Mouse (Mus musculus) liver, embryonic 13.5 days (tissue): Measurements from ENCODE around the gene Atf4. TPM values are rescaled to one million over a fixed set of nuclear protein-coding genes. Genes with fewer than 3 reads are reported as not detected.
A peak's percentile ranks its signal among the peaks of the same experiment; 100 is the strongest.

Experiments
- ATAC-seq: fragments of 200-750 bp; cut with Nextera tagmentation; 2 replicates; pipeline ENCODE4 v1.8.0; 2017; ENCODE audit warnings: low read depth, mild to moderate bottlenecking, moderate number of reproducible peaks, moderate library complexity
- DNase-seq: peaks from one replicate; pipeline ENCODE4 v3.0.0; 2022
- H3K27ac ChIP-seq: fragments of 300-500 bp; sonication (generic); 2 replicates; pipeline ENCODE4 v1.5.1; 2015; ENCODE audit warnings: moderate library complexity, mild to moderate bottlenecking, inconsistent platforms
- H3K27me3 ChIP-seq: fragments of 300-500 bp; sonication (generic); 2 replicates; pipeline ENCODE4 v1.6.1; 2015; ENCODE audit warnings: mild to moderate bottlenecking, inconsistent platforms
- H3K36me3 ChIP-seq: fragments of 300-500 bp; sonication (generic); 2 replicates; pipeline ENCODE4 v1.6.1; 2015; ENCODE audit warnings: mild to moderate bottlenecking, inconsistent platforms
- H3K4me1 ChIP-seq: fragments of 300-500 bp; sonication (generic); replicated peaks from 2 replicates; pipeline ENCODE4 v1.6.1; 2015; ENCODE audit warnings: inconsistent platforms
- H3K4me2 ChIP-seq: fragments of 300-500 bp; sonication (generic); 2 replicates; pipeline ENCODE4 v1.6.1; 2015; ENCODE audit warnings: inconsistent platforms, mild to moderate bottlenecking, moderate library complexity
- H3K4me3 ChIP-seq: fragments of 300-500 bp; sonication (generic); replicated peaks from 2 replicates; pipeline ENCODE4 v1.5.1; 2015; ENCODE audit warnings: mild to moderate bottlenecking, inconsistent platforms
- H3K9ac ChIP-seq: fragments of 300-500 bp; sonication (generic); 2 replicates; pipeline ENCODE4 v1.6.1; 2015; ENCODE audit warnings: mild to moderate bottlenecking, inconsistent platforms
- H3K9me3 ChIP-seq: fragments of 300-500 bp; sonication (generic); replicated peaks from 2 replicates; pipeline ENCODE4 v1.6.1; 2016; ENCODE audit warnings: inconsistent platforms
- WGBS: fragments of 180-500 bp; shearing (Covaris S2); methylation state at CpG from one replicate; pipeline ENCODE4 v1.1.7; 2015; ENCODE audit not compliant: insufficient replicate concordance; 5-methylcytosine and 5-hydroxymethylcytosine counted together
- polyA plus RNA-seq: library from polyadenylated mRNA; unstranded; fragments of >200 nt; fragmentation: Nextera tagmentation; extraction: Ambion mirVana; gene quantifications from 2 replicates; pipeline ENCODE4 v1.2.1, GENCODE M21; 2015

The Atf4 gene
- polyA plus RNA-seq, 1 experiment from 2014 or later = 138 TPM

DNA sequence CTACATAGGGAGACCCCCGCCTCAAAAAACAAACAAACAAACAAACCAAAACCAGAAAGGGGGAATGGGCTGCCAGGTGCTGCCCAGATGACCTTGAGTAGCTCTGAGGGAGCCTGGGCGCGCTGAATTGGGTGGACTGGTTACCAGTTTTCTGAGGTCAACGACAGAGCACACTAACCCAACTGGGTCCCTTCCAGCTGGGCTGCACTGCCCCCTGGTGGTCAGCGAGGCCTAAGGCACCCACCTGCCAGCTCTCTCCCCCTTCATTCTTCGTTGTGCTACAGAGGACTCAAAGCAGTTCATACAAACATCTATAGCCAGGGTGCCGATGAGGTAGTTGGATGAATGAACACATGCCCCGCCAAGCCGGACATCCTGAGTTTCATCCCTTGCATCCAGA, 29.8 kb upstream of the Atf4 start:
- ATAC-seq = peak; percentile 72
- 11% methylated on average over 9 of the region's 9 CpGs for WGBS

DNA sequence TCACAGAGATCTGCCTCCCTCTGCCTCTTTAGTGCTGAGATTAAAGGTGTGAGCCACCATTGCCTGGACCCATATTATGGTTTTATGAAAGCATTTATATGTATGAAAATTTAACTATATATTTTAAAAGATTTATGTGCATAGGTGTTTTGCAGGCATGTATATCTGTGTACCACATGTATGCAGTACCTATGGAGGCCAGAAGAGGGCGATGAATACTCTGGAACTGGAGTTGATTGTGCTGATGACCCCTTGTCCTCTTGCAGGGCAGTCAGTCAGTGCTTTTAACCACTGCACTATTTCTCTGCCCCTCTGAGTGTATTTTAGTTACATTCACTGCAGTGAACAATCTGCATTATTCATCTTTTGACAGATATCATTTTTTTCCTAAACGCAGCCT, 29.2 kb upstream of the Atf4 start:
- ATAC-seq = peak; percentile 51; the same call in 1 of the 2 replicates
- no peaks in the 10 kb centered on the region for H3K27me3 ChIP-seq
- DNase-seq = peak; percentile 67

More for the DNA sequence above, 29.8 kb upstream of the Atf4 start:
- peak; percentile 78 for DNase-seq
- Histone ChIP-seq H3K36me3 (no peaks in the 10 kb centered on the region), H3K4me2 (no peak overlapping the region), H3K27me3 (no peaks in the 10 kb centered on the region), H3K4me3 (no peak overlapping the region), H3K9me3 (no peaks in the 10 kb centered on the region), H3K27ac (no peak overlapping the region), H3K4me1 (peaks cover 9% of the 10 kb centered on the region), H3K9ac (no peak overlapping the region)

DNA sequence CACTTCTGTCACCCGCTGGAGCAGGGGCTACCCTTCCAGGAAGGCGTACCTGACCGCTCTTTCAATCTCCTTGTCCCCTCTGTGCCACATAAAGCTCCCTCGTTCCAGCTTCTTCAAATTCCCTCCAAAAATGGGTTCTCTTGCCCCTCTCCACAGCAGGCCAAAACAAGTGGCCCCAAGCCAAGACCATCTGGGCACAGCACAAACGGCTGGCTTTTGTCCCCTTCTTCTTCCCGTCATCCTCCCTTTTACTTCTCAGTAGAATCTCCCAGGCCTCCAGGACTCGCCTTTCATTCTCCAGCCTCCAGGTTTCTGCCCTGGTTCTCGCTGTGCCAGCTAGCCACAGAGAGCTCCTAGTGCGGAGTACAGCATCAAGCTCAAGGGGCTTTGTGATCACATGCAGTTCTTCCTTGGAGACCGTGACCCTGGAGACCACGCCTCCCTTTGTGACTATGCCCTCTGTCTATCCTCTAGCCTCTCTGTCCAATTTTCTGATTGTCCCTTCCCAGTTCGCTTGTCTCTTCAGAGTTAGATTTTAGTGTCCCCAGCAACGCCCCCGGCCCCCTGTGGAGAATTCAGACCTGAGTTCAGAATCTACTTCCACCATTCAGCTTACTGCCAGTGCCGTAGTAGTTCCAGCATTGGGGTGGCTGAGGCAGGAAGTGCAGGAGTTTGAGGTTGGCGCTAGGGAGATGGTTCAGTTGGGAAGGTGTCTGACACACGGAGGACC, 26.7 kb upstream of the Atf4 start:
- Histone ChIP-seq H3K27ac (no peak overlapping the region), H3K27me3 (no peaks in the 10 kb centered on the region), H3K4me1 (peaks cover 21% of the 10 kb centered on the region), H3K4me2 (no peak overlapping the region), H3K36me3 (no peaks in the 10 kb centered on the region), H3K9me3 (no peaks in the 10 kb centered on the region), H3K4me3 (no peak overlapping the region), H3K9ac (no peak overlapping the region)
- no peak for DNase-seq
- WGBS = 72% methylated on average over 17 of the region's 17 CpGs
- no peak for ATAC-seq

More for the DNA sequence above, 29.2 kb upstream of the Atf4 start:
- peaks cover 9% of the 10 kb centered on the region for H3K4me1 ChIP-seq
- H3K36me3 ChIP-seq = no peaks in the 10 kb centered on the region
- WGBS = 42% methylated on average over 2 of the region's 2 CpGs
- no peak overlapping the region for H3K4me2 ChIP-seq
- H3K9ac ChIP-seq = no peak overlapping the region
- no peak overlapping the region for H3K4me3 ChIP-seq
- H3K27ac ChIP-seq = no peak overlapping the region
- no peaks in the 10 kb centered on the region for H3K9me3 ChIP-seq

GRCm38 (mm10) chr15:80232331-80232730, 22.7 kb upstream of the Atf4 start:
- Histone ChIP-seq H3K36me3 (peaks cover 21% of the 10 kb centered on the region), H3K9me3 (no peaks in the 10 kb centered on the region), H3K4me3 (no peak overlapping the region), H3K27ac (peak overlapping the region; percentile 43), H3K27me3 (no peaks in the 10 kb centered on the region), H3K4me1 (peaks cover 43% of the 10 kb centered on the region), H3K9ac (no peak overlapping the region), H3K4me2 (no peak overlapping the region)
- ATAC-seq (no peak), DNase-seq (no peak)
- 75% methylated on average over 2 of the region's 2 CpGs for WGBS

GRCm38 (mm10) chr15:80233053-80233452, 21.9 kb upstream of the Atf4 start:
- H3K4me2 ChIP-seq = peak overlapping the region; percentile 64
- peak overlapping the region; percentile 90 for H3K27ac ChIP-seq
- H3K9me3 ChIP-seq = no peaks in the 10 kb centered on the region
- peaks cover 45% of the 10 kb centered on the region for H3K4me1 ChIP-seq
- H3K36me3 ChIP-seq = peaks cover 28% of the 10 kb centered on the region
- H3K4me3 ChIP-seq = no peak overlapping the region
- no peaks in the 10 kb centered on the region for H3K27me3 ChIP-seq
- WGBS = 74% methylated on average over 4 of the region's 4 CpGs
- ATAC-seq = no peak
- peak overlapping the region; percentile 66 for H3K9ac ChIP-seq
- no peak for DNase-seq

GRCm38 (mm10) chr15:80233733-80234509, 21.1 kb upstream of the Atf4 start, which contains the start of gene Mief1:
Gene Mief1, plus strand, starts transcription at chr15:80234018.
- H3K36me3 ChIP-seq = peaks cover 37% of the 10 kb centered on the region
- no peaks in the 10 kb centered on the region for H3K9me3 ChIP-seq
- H3K4me2 ChIP-seq = peak within 1 kb of the TSS; percentile 76
- H3K27me3 ChIP-seq = no peaks in the 10 kb centered on the region
- under 1% methylated on average over 67 of the region's 67 CpGs for WGBS
- H3K27ac ChIP-seq = peak within 1 kb of the TSS; percentile 90
- ATAC-seq (peak; percentile 97), DNase-seq (peak; percentile 99)
- H3K4me1 ChIP-seq = peaks cover 45% of the 10 kb centered on the region
- H3K4me3 ChIP-seq = peak within 1 kb of the TSS; percentile 95
- peak within 1 kb of the TSS; percentile 94 for H3K9ac ChIP-seq

GRCm38 (mm10) chr15:80235535-80235934, 19.4 kb upstream of the Atf4 start, which contains the start of gene AC140267.1:
Gene AC140267.1, plus strand, starts transcription at chr15:80235835.
- peaks cover 45% of the 10 kb centered on the region for H3K4me1 ChIP-seq
- no peaks in the 10 kb centered on the region for H3K27me3 ChIP-seq
- H3K9me3 ChIP-seq = no peaks in the 10 kb centered on the region
- H3K36me3 ChIP-seq = peaks cover 47% of the 10 kb centered on the region
- H3K27ac ChIP-seq = peak within 1 kb of the TSS; percentile 86
- peak within 1 kb of the TSS; percentile 94 for H3K9ac ChIP-seq
- peak within 1 kb of the TSS; percentile 76 for H3K4me2 ChIP-seq
- H3K4me3 ChIP-seq = peak within 1 kb of the TSS; percentile 95
- no peak for DNase-seq
- no peak for ATAC-seq
- WGBS = 91% methylated on average over 9 of the region's 9 CpGs

DNA sequence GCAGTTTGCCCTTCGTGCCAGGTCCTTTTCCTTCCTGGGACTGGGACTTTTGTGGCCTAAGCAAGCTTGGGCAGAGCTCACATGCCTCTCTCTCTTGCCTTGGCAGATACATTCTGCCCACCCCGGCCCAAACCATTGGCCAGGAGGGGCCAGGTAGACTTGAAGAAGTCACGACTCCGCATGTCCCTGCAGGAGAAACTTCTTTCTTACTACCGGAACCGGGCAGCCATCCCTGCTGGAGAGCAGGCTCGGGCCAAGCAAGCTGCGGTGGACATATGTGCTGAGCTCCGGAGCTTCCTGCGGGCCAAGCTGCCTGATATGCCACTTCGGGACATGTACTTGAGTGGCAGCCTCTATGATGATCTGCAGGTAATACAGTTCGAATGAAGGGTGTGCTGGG, 6.8 kb upstream of the Atf4 start:
- Histone ChIP-seq H3K9ac (no peak overlapping the region), H3K4me1 (peaks cover 51% of the 10 kb centered on the region), H3K36me3 (peaks cover 92% of the 10 kb centered on the region), H3K4me2 (no peak overlapping the region), H3K27me3 (no peaks in the 10 kb centered on the region), H3K27ac (peak overlapping the region; percentile 99; the same call in 1 of the 2 replicates), H3K4me3 (no peak overlapping the region), H3K9me3 (no peaks in the 10 kb centered on the region)
- WGBS = 91% methylated on average over 12 of the region's 12 CpGs
- DNase-seq = no peak
- no peak for ATAC-seq

DNA sequence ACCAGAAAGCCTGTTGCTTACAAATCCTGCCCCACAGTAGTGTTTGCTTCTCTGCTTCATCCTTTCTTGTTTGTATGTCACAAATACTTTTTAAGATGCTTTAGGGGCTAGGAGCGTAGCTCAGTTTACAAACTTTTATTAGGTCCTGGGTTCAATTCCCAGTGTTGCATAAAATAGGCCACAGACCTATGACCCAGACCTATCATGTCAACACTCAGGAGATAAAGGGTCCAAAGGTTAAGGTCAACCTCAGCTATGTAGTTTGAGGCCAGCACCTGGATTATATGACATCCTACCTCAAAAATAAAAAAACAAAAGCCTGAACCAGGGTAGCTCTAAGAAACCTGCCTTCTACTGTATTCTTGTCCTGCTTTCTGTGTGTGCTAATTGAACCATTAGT, 6.4 kb upstream of the Atf4 start:
- 89% methylated on average over 1 of the region's 1 CpGs for WGBS
- Histone ChIP-seq H3K4me2 (no peak overlapping the region), H3K27ac (peak overlapping the region; percentile 99), H3K9me3 (no peaks in the 10 kb centered on the region), H3K4me3 (no peak overlapping the region), H3K4me1 (peaks cover 55% of the 10 kb centered on the region), H3K9ac (no peak overlapping the region), H3K36me3 (peaks cover 92% of the 10 kb centered on the region), H3K27me3 (no peaks in the 10 kb centered on the region)
- DNase-seq (no peak), ATAC-seq (no peak)

GRCm38 (mm10) chr15:80249672-80250071, 5.3 kb upstream of the Atf4 start:
- Histone ChIP-seq H3K9ac (peak overlapping the region; percentile 73), H3K27me3 (no peaks in the 10 kb centered on the region), H3K4me3 (no peak overlapping the region), H3K36me3 (peaks cover 82% of the 10 kb centered on the region), H3K27ac (peak overlapping the region; percentile 99), H3K4me2 (peak overlapping the region; percentile 76), H3K4me1 (peaks cover 66% of the 10 kb centered on the region), H3K9me3 (no peaks in the 10 kb centered on the region)
- DNase-seq (no peak), ATAC-seq (no peak)
- 86% methylated on average over 10 of the region's 10 CpGs for WGBS

DNA sequence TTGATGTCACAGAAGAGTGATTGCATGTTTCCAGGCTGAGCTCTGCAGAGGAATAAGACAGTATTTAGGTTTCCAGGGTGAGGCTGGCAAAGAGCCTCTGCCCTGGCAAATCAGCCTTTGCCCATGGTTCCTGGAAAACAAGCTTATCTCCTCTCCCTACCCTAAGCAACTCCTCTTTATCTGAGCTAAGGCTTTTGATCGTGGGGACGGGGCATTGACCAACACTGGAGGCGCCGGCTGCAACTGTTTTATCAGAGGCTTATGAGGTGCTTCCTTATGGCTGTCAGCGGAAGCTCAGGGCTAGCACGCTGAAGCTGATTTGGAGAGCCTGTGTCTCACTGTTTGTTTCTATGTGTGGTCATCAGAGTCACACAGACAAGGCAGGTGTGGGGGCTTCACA, 4.4 kb upstream of the Atf4 start:
- peak; percentile 69 for ATAC-seq
- 28% methylated on average over 6 of the region's 6 CpGs for WGBS
- Histone ChIP-seq H3K9me3 (no peaks in the 10 kb centered on the region), H3K9ac (peak overlapping the region; percentile 73), H3K27ac (peak overlapping the region; percentile 99), H3K4me3 (peak overlapping the region; percentile 41), H3K36me3 (peaks cover 75% of the 10 kb centered on the region), H3K4me1 (peaks cover 66% of the 10 kb centered on the region), H3K27me3 (no peaks in the 10 kb centered on the region), H3K4me2 (peak overlapping the region; percentile 76)
- DNase-seq = peak; percentile 73
